Mouse (Mus musculus): ENCODE results near the gene Ptprn. TPM values are rescaled to one million over a fixed set of nuclear protein-coding genes. Genes with fewer than 3 reads are reported as not detected.

Ptprn gene
- 2.4 and 2.9 TPM in 2 replicates for polyA plus RNA-seq (2014; fragmentation: Nextera tagmentation; extraction: Ambion mirVana)

DNA sequence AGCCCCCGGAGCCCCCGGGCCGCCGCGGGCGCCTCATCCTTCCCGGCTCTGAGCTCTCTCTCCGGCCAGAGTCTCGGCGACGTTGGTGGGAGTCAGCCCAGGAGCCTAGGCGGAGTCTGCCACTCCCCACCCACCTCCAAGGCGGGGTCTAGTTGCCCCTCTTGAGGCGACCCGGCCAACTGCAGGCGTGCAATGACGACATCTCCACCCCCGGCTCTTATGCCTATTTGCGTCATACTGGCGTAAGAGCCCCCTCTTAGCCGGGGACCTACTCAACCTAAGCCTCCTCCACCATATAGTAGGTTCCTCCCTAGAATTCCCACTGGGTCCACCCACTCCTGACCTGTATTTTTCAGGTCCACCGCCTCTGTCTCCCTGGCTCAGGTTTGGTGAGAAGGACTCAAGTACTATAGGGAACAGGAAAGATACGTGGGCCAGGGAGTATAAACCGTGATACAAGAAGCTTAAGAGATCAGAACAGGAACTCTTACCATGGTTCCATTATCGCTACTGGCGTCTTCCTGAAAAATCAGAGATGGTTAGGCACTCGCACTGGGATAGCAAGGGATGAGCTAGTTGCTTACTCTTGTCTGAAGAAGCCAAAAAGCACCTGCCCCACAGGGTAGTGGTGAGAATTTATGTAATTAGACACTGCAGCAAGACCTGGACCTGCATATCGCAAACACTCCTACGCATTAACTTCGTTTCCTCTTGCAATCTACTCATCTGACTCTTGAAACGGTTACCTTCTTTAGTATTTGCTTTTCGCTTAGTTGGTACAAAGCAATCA is at the start of gene Ptprn:
TSS of gene Ptprn (minus strand) at position 412 of the 790 bp plus-strand sequence.
- Histone ChIP-seq H3K9ac (replicated peaks; ENCODE audit: low read depth, low read length) (no peak within 1 kb of the TSS), H3K4me2 (replicated peaks; ENCODE audit: low read depth, low read length) (peak within 1 kb of the TSS; percentile 18; the same call in 1 of the 2 replicates), H3K9me3 (ENCODE audit: control insufficient read depth, low read depth, low read length) (no peaks in the 10 kb centered on the region), H3K27me3 (ENCODE audit: control insufficient read depth, insufficient read depth, low read length) (peaks cover 22% of the 10 kb centered on the region), H3K4me1 (ENCODE audit: control insufficient read depth, insufficient read depth, low read length) (no peaks in the 10 kb centered on the region), H3K4me3 (ENCODE audit: low read depth, low read length) (peak within 1 kb of the TSS; percentile 3; the same call in 1 of the 2 replicates), H3K27ac (ENCODE audit: low read length) (no peak within 1 kb of the TSS), H3K36me3 (ENCODE audit: control insufficient read depth, insufficient read depth, low read length) (no peaks in the 10 kb centered on the region)
- WGBS, result 13% methylated on average over 31 of the region's 32 CpGs
- ATAC-seq (ENCODE audit: insufficient number of reproducible peaks, insufficient read depth, low FRiP score, low read depth), result no peak

DNA sequence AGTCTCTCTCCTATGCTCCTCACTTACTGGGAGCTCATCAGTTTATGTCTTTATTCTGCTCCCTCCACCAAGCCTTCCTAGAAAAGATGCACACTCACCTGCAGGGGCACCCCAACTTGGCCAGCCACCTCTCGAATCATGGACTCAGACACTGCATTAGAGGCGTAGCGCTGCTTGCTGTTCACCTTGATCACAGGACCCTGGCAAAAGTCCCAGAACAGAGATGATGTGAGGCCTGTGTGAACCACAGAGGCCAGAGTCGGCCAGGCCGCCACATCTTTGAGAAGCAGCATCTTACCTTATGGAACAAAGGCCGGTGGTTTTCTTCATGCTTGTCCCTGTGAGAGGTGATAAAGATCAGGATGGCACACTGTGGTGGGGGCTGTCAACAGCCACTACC is 47.4 kb upstream of the Ptprn start:
- Histone ChIP-seq H3K9me3 (ENCODE audit: control insufficient read depth, low read depth, low read length) (no peaks in the 10 kb centered on the region), H3K27me3 (ENCODE audit: control insufficient read depth, insufficient read depth, low read length) (no peaks in the 10 kb centered on the region), H3K9ac (replicated peaks; ENCODE audit: low read depth, low read length) (no peak overlapping the region), H3K4me2 (replicated peaks; ENCODE audit: low read depth, low read length) (no peak overlapping the region), H3K36me3 (ENCODE audit: control insufficient read depth, insufficient read depth, low read length) (peaks cover 69% of the 10 kb centered on the region), H3K4me1 (ENCODE audit: control insufficient read depth, insufficient read depth, low read length) (peaks cover 7% of the 10 kb centered on the region), H3K4me3 (ENCODE audit: low read depth, low read length) (no peak overlapping the region), H3K27ac (ENCODE audit: low read length) (no peak overlapping the region)
- WGBS, result 93% methylated on average over 6 of the region's 6 CpGs
- ATAC-seq (ENCODE audit: insufficient number of reproducible peaks, insufficient read depth, low FRiP score, low read depth), result no peak

DNA sequence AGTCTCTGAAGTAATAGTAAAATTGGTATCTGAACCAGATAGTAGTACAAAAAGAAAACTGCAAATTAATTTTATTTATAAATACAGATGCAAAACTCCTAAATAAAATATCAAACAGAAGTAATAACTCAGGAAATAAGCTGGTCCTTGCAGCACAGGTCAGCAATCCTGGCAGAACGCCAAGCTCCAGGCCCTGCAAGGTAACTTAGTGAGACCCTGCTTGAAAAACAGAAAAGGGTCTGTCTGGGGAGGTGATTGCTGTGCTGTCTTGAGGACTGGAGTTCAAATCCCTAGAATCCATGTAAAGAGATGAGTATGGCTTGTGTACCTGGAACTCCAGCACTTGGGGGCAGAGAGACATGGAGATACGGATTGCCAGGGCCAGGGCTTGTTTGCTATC is 40.4 kb upstream of the Ptprn start:
- Histone ChIP-seq H3K27me3 (ENCODE audit: control insufficient read depth, insufficient read depth, low read length) (no peaks in the 10 kb centered on the region), H3K27ac (ENCODE audit: low read length) (no peak overlapping the region), H3K36me3 (ENCODE audit: control insufficient read depth, insufficient read depth, low read length) (peaks cover 24% of the 10 kb centered on the region), H3K4me1 (ENCODE audit: control insufficient read depth, insufficient read depth, low read length) (no peaks in the 10 kb centered on the region), H3K9ac (replicated peaks; ENCODE audit: low read depth, low read length) (no peak overlapping the region), H3K9me3 (ENCODE audit: control insufficient read depth, low read depth, low read length) (no peaks in the 10 kb centered on the region), H3K4me2 (replicated peaks; ENCODE audit: low read depth, low read length) (no peak overlapping the region), H3K4me3 (ENCODE audit: low read depth, low read length) (no peak overlapping the region)
- no peak for ATAC-seq (ENCODE audit: insufficient number of reproducible peaks, insufficient read depth, low FRiP score, low read depth)
- WGBS, result 77% methylated on average over 2 of the region's 2 CpGs

DNA sequence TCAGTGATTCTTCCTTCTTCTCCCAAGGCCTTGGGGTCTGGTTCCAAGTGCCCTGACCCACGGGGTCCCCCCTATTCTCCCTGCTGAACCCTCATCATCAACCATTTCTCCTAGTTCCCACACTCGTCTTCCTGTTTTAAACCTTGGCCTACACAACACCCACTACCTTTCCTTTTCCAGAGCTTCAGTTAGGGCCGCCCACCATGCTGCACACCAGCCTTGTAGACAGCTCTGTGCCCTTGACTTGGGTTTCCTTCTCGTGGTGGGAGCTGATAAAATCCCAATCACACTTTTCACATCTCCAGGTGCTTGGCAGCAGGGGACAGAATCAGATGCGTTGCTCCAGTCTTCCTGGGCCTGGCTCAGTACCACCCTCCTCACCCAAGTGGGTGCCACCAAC is 30.0 kb upstream of the Ptprn start:
- H3K4me3 ChIP-seq (ENCODE audit: low read depth, low read length), result no peak overlapping the region
- no peak overlapping the region for H3K9ac ChIP-seq (replicated peaks; ENCODE audit: low read depth, low read length)
- no peaks in the 10 kb centered on the region for H3K36me3 ChIP-seq (ENCODE audit: control insufficient read depth, insufficient read depth, low read length)
- no peak overlapping the region for H3K27ac ChIP-seq (ENCODE audit: low read length)
- no peak overlapping the region for H3K4me2 ChIP-seq (replicated peaks; ENCODE audit: low read depth, low read length)
- H3K4me1 ChIP-seq (ENCODE audit: control insufficient read depth, insufficient read depth, low read length), result peaks cover 9% of the 10 kb centered on the region; the same call in 1 of the 2 replicates
- WGBS, result 78% methylated on average over 5 of the region's 5 CpGs
- no peaks in the 10 kb centered on the region for H3K9me3 ChIP-seq (ENCODE audit: control insufficient read depth, low read depth, low read length)
- H3K27me3 ChIP-seq (ENCODE audit: control insufficient read depth, insufficient read depth, low read length), result no peaks in the 10 kb centered on the region
- ATAC-seq (ENCODE audit: insufficient number of reproducible peaks, insufficient read depth, low FRiP score, low read depth), result no peak

DNA sequence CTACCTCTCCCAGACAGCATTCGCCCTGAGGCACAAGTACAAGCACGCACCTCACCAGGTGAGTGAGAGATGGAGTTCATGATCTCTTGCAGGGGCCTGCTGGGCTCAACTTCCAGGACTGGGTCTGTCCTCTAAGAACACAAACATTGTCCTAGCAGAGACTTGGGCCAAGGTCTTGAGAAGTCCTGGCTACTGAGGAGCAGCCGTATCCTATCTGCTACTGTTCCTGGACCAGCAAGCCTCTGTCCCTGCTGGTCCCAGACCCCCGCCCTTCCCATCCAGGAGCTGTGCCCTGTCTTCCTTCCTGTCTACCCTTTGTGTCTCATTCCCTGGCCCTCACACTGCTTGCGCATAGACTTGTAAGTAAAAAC is 29.0 kb upstream of the Ptprn start:
- Histone ChIP-seq H3K36me3 (ENCODE audit: control insufficient read depth, insufficient read depth, low read length) (no peaks in the 10 kb centered on the region), H3K4me3 (ENCODE audit: low read depth, low read length) (no peak overlapping the region), H3K27me3 (ENCODE audit: control insufficient read depth, insufficient read depth, low read length) (no peaks in the 10 kb centered on the region), H3K4me2 (replicated peaks; ENCODE audit: low read depth, low read length) (no peak overlapping the region), H3K9me3 (ENCODE audit: control insufficient read depth, low read depth, low read length) (no peaks in the 10 kb centered on the region), H3K4me1 (ENCODE audit: control insufficient read depth, insufficient read depth, low read length) (peaks cover 9% of the 10 kb centered on the region; the same call in 1 of the 2 replicates), H3K9ac (replicated peaks; ENCODE audit: low read depth, low read length) (no peak overlapping the region), H3K27ac (ENCODE audit: low read length) (peak overlapping the region; percentile 39; the same call in 1 of the 2 replicates)
- peak; percentile 10; the same call in 1 of the 2 replicates for ATAC-seq (ENCODE audit: insufficient number of reproducible peaks, insufficient read depth, low FRiP score, low read depth)
- 77% methylated on average over 5 of the region's 5 CpGs for WGBS

DNA sequence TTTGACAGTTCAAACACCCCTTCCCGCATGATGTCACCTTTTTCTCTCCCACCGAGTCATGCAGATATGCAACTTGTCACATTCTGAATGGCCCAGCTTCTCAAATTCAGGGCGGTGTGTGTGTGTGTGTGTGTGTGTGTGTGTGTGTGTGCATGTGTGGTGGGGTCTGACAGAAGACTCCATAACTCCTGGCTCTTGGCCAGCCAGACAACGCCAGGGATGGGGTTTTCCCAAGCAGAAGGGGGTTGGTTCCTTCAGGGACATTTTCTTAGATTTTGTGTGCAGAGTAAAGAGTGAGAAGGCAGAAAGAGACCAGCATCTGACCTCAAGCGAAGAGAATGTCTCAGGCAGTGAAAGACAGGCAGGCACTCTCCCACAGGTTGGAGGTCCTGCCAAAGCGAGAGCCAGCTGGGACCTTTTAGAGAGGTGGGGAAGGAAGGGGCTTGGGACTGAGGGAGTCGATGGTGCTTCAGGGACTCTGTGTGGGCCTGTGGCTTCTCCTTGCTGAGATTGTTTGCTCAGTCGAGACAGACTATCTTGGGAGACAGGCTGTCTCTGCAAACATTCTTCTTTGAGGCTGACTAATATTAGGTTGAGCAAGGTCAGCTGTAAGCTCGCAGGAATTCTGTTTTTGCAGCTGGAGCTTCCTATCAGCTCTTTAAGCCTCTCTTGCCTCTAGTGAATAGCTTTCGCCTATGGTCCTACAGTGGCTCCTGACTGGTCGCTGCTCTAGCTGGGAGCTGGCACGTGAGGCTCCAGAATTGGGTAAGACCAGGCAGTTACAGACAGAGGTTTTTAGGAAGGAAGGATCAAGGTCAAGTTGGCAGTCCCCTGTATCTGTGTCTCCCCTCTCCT is 28.4 kb upstream of the Ptprn start:
- Histone ChIP-seq H3K4me3 (ENCODE audit: low read depth, low read length) (no peak overlapping the region), H3K36me3 (ENCODE audit: control insufficient read depth, insufficient read depth, low read length) (no peaks in the 10 kb centered on the region), H3K9ac (replicated peaks; ENCODE audit: low read depth, low read length) (no peak overlapping the region), H3K4me1 (ENCODE audit: control insufficient read depth, insufficient read depth, low read length) (peaks cover 9% of the 10 kb centered on the region; the same call in 1 of the 2 replicates), H3K27ac (ENCODE audit: low read length) (peak overlapping the region; percentile 67; the same call in 1 of the 2 replicates), H3K9me3 (ENCODE audit: control insufficient read depth, low read depth, low read length) (no peaks in the 10 kb centered on the region), H3K27me3 (ENCODE audit: control insufficient read depth, insufficient read depth, low read length) (no peaks in the 10 kb centered on the region), H3K4me2 (replicated peaks; ENCODE audit: low read depth, low read length) (no peak overlapping the region)
- WGBS, result 23% methylated on average over 12 of the region's 12 CpGs
- peak; percentile 42; the same call in 1 of the 2 replicates for ATAC-seq (ENCODE audit: insufficient number of reproducible peaks, insufficient read depth, low FRiP score, low read depth)

DNA sequence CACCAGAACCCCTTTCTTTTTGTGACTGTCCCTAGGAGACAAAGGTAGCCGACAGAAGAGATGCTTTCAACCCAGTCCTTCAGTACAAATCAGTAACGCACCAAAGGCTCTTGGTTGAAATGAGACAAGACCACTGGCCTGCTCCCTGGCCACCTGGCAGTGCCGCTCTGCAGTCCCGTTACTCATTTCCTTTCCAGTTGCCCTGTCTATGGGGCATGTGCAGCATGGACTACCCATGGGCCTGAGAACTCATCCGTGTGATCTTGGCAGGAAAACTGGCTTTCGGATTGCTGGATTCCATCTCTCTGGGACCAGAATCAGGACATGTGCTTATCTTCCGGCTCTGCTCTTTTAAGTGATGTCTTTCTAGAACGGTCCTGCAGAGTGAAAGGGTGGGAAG is 27.0 kb upstream of the Ptprn start:
- WGBS, result 87% methylated on average over 8 of the region's 8 CpGs

DNA sequence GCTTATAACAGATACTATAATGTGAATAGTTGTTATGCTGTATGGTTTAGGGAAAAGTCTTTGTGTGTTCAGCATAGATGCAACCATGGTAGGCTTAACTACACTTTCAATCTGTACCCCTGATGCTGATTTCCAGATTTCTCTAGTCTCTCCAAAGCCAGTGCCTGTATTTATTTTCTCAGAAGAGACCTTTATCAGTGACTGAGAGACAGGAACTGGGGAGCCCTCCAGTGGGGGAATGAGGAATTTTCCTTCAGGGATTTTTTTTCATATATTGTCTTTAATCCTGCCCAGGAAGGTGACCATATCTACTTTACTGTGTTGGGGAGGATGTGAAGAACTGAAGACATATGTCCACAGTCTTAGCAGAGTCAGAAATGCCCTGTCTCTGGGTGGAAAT is 26.3 kb upstream of the Ptprn start:
- no peaks in the 10 kb centered on the region for H3K9me3 ChIP-seq (ENCODE audit: control insufficient read depth, low read depth, low read length)
- no peak for ATAC-seq (ENCODE audit: insufficient number of reproducible peaks, insufficient read depth, low FRiP score, low read depth)
- peaks cover 9% of the 10 kb centered on the region; the same call in 1 of the 2 replicates for H3K4me1 ChIP-seq (ENCODE audit: control insufficient read depth, insufficient read depth, low read length)
- H3K27ac ChIP-seq (ENCODE audit: low read length), result no peak overlapping the region
- H3K27me3 ChIP-seq (ENCODE audit: control insufficient read depth, insufficient read depth, low read length), result no peaks in the 10 kb centered on the region
- no peaks in the 10 kb centered on the region for H3K36me3 ChIP-seq (ENCODE audit: control insufficient read depth, insufficient read depth, low read length)
- no peak overlapping the region for H3K4me3 ChIP-seq (ENCODE audit: low read depth, low read length)
- no peak overlapping the region for H3K4me2 ChIP-seq (replicated peaks; ENCODE audit: low read depth, low read length)
- no peak overlapping the region for H3K9ac ChIP-seq (replicated peaks; ENCODE audit: low read depth, low read length)

More for the DNA sequence above, 27.0 kb upstream of the Ptprn start:
- H3K4me2 ChIP-seq (replicated peaks; ENCODE audit: low read depth, low read length), result no peak overlapping the region
- no peak overlapping the region for H3K27ac ChIP-seq (ENCODE audit: low read length)
- no peak overlapping the region for H3K4me3 ChIP-seq (ENCODE audit: low read depth, low read length)
- no peaks in the 10 kb centered on the region for H3K9me3 ChIP-seq (ENCODE audit: control insufficient read depth, low read depth, low read length)
- H3K27me3 ChIP-seq (ENCODE audit: control insufficient read depth, insufficient read depth, low read length), result no peaks in the 10 kb centered on the region
- H3K36me3 ChIP-seq (ENCODE audit: control insufficient read depth, insufficient read depth, low read length), result no peaks in the 10 kb centered on the region
- peaks cover 9% of the 10 kb centered on the region; the same call in 1 of the 2 replicates for H3K4me1 ChIP-seq (ENCODE audit: control insufficient read depth, insufficient read depth, low read length)
- no peak for ATAC-seq (ENCODE audit: insufficient number of reproducible peaks, insufficient read depth, low FRiP score, low read depth)
- H3K9ac ChIP-seq (replicated peaks; ENCODE audit: low read depth, low read length), result no peak overlapping the region
